Mouse (Mus musculus) lung, postnatal 36 days (tissue): Measurements from ENCODE around the gene Pik3c2a.

Experiments
- DNase-seq: peaks from one replicate; pipeline ENCODE4 v3.0.0; 2022; ENCODE audit warnings: mixed read lengths

Gene Pik3c2a

GRCm38 (mm10) chr7:116443004-116443696 lies at the start of gene Pik3c2a:
Gene Pik3c2a, minus strand, starts transcription at chr7:116443449.
- peak; percentile 98 for DNase-seq

GRCm38 (mm10) chr7:116491113-116491512 lies 47.9 kb upstream of the Pik3c2a start:
- DNase-seq, result no peak

GRCm38 (mm10) chr7:116485062-116485601 lies 41.9 kb upstream of the Pik3c2a start:
- no peak for DNase-seq

- peak; percentile 34 for DNase-seq
These were observed 41.0 kb upstream of the Pik3c2a start for GRCm38 (mm10) chr7:116484213-116484612.

GRCm38 (mm10) chr7:116483782-116484181 lies 40.5 kb upstream of the Pik3c2a start:
- no peak for DNase-seq

GRCm38 (mm10) chr7:116483106-116483505 lies 39.9 kb upstream of the Pik3c2a start:
- no peak for DNase-seq

- DNase-seq, result peak; percentile 21
These were observed 33.0 kb upstream of the Pik3c2a start for GRCm38 (mm10) chr7:116476264-116476663.

- DNase-seq, result no peak
These were observed 32.6 kb upstream of the Pik3c2a start for GRCm38 (mm10) chr7:116475836-116476235.

- DNase-seq, result peak; percentile 59
These were observed 18.9 kb upstream of the Pik3c2a start for GRCm38 (mm10) chr7:116462114-116462513.

- peak; percentile 83 for DNase-seq
These were observed 15.8 kb upstream of the Pik3c2a start for GRCm38 (mm10) chr7:116458985-116459441.

GRCm38 (mm10) chr7:116457391-116457790 lies 14.1 kb upstream of the Pik3c2a start:
- DNase-seq, result peak; percentile 35

GRCm38 (mm10) chr7:116456964-116457363 lies 13.7 kb upstream of the Pik3c2a start:
- DNase-seq, result no peak

GRCm38 (mm10) chr7:116446645-116447044 lies 3.4 kb upstream of the Pik3c2a start:
- peak; percentile 30 for DNase-seq

GRCm38 (mm10) chr7:116444326-116444809 lies 1.1 kb upstream of the Pik3c2a start:
- DNase-seq, result peak; percentile 76

- peak; percentile 45 for DNase-seq
These were observed 562 bp upstream of the Pik3c2a start for GRCm38 (mm10) chr7:116443697-116444325.

- DNase-seq, result no peak
These were observed 1.0 kb downstream of the Pik3c2a start for GRCm38 (mm10) chr7:116442226-116442625.

- no peak for DNase-seq
These were observed 1.9 kb downstream of the Pik3c2a start for GRCm38 (mm10) chr7:116441346-116441745.

- DNase-seq, result no peak
These were observed 11.6 kb downstream of the Pik3c2a start for GRCm38 (mm10) chr7:116431661-116432060.

GRCm38 (mm10) chr7:116430926-116431325 lies 12.3 kb downstream of the Pik3c2a start:
- no peak for DNase-seq

- DNase-seq, result no peak
These were observed 16.0 kb downstream of the Pik3c2a start for GRCm38 (mm10) chr7:116427206-116427605.

GRCm38 (mm10) chr7:116425771-116426170 lies 17.5 kb downstream of the Pik3c2a start:
- peak; percentile 33 for DNase-seq

- DNase-seq, result no peak
These were observed 22.2 kb downstream of the Pik3c2a start for GRCm38 (mm10) chr7:116421081-116421480.

GRCm38 (mm10) chr7:116409438-116409837 lies 33.8 kb downstream of the Pik3c2a start:
- DNase-seq, result peak; percentile 12

GRCm38 (mm10) chr7:116392329-116392728 lies 50.9 kb downstream of the Pik3c2a start:
- no peak for DNase-seq
